Mouse (Mus musculus) limb, embryonic 14.5 days (tissue): ENCODE results near the gene Abhd17b. TPM values are rescaled to one million over a fixed set of nuclear protein-coding genes. Genes with fewer than 3 reads are reported as not detected.

Source experiments
- ATAC-seq: fragments of 200-750 bp; cut with Nextera tagmentation; 2 replicates; pipeline ENCODE4 v1.8.0; 2017; ENCODE audit warnings: low read depth, moderate number of reproducible peaks, moderate TSS enrichment; ENCODE audit not compliant: low FRiP score
- DNase-seq: peaks from one replicate; pipeline ENCODE4 v3.0.0-alpha.2; 2015; ENCODE audit warnings: low spot score
- H3K27ac ChIP-seq: fragments of 300-500 bp; sonication (generic); replicated peaks from 2 replicates; pipeline ENCODE4 v1.5.1; 2014; ENCODE audit warnings: low read depth, mild to moderate bottlenecking, low read length, moderate library complexity, mixed read lengths
- H3K27me3 ChIP-seq: fragments of 300-500 bp; sonication (generic); 2 replicates; pipeline ENCODE4 v1.6.1; 2014; ENCODE audit warnings: low read length, mixed read lengths; ENCODE audit not compliant: control insufficient read depth, insufficient read depth
- H3K36me3 ChIP-seq: fragments of 300-500 bp; sonication (generic); 2 replicates; pipeline ENCODE4 v1.6.1; 2014; ENCODE audit warnings: mild to moderate bottlenecking, low read length, moderate library complexity, mixed read lengths; ENCODE audit not compliant: control insufficient read depth, insufficient read depth
- H3K4me1 ChIP-seq: fragments of 300-500 bp; sonication (generic); 2 replicates; pipeline ENCODE4 v1.6.1; 2014; ENCODE audit warnings: antibody characterized with exemption, low read length, mixed read lengths; ENCODE audit not compliant: control insufficient read depth, insufficient read depth
- H3K4me2 ChIP-seq: fragments of 300-500 bp; sonication (generic); replicated peaks from 2 replicates; pipeline ENCODE4 v1.6.1; 2014; ENCODE audit warnings: low read depth, mild to moderate bottlenecking, low read length, moderate library complexity; ENCODE audit not compliant: severe bottlenecking
- H3K4me3 ChIP-seq: fragments of 300-500 bp; sonication (generic); replicated peaks from 2 replicates; pipeline ENCODE4 v1.5.1; 2014; ENCODE audit warnings: low read length
- H3K9ac ChIP-seq: fragments of 300-500 bp; sonication (generic); 2 replicates; pipeline ENCODE4 v1.6.1; 2014; ENCODE audit warnings: mild to moderate bottlenecking, low read depth, low read length, moderate library complexity; ENCODE audit not compliant: severe bottlenecking
- H3K9me3 ChIP-seq: fragments of 300-500 bp; sonication (generic); 2 replicates; pipeline ENCODE4 v1.6.1; 2016; ENCODE audit warnings: low read length; ENCODE audit not compliant: control insufficient read depth
- POLR2A ChIP-seq: fragments of 200-500 bp; IDR thresholded peaks from 2 replicates; pipeline ENCODE4 v1.8.0; 2012; ENCODE audit warnings: inconsistent platforms, mild to moderate bottlenecking, moderate library complexity, borderline replicate concordance; ENCODE audit not compliant: insufficient read depth, insufficient read length; ENCODE audit errors: extremely low read depth
- WGBS: fragments of 180-500 bp; shearing (Covaris S2); extraction: QIAGEN DNeasy Blood & Tissue Kit; methylation state at CpG from one replicate; pipeline ENCODE4 v1.1.7; 2014; 5-methylcytosine and 5-hydroxymethylcytosine counted together
- polyA plus RNA-seq, 2 experiments: library from polyadenylated mRNA; depleted of rRNA in 1 of 2; stranded (reverse) in 1 of 2; unstranded in 1 of 2; fragments of >200 nt; fragmentation: Nextera tagmentation in 1 of 2; extraction: Ambion mirVana in 1 of 2; gene quantifications; 2 replicates each; pipeline versions ENCODE4 v1.2.1 to v1.2.3; 2012 to 2014

Abhd17b gene
- polyA plus RNA-seq, 2 experiments, result 19.4 to 34.7 TPM

- ATAC-seq, result no peak
- WGBS, result 97% methylated on average over 17 of the region's 17 CpGs
Observed at GRCm38 (mm10) chr19:21674354-21675096, 21.5 kb downstream of the Abhd17b start.

DNA sequence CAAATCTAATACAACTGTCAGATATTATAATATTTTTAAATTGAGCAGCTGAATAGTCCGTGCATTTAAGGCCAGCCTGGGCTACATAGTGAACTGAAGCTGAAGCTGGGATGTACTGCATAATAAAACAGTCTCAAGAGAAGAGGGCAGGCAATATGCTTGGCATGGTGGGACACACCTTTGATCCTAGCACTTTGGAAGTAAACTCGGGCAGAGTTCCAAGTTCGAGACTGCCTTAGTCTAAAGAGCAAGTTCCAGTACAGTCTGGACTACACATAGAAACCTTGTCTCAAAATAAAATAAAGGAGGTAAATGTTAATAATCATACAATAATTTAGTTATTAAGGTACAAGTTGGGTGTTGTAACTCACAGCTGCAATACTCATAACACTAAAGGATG, 27.1 kb downstream of the Abhd17b start:
- Histone ChIP-seq H3K27ac (no peak overlapping the region), H3K9ac (no peak overlapping the region), H3K4me1 (no peaks in the 10 kb centered on the region), H3K9me3 (no peaks in the 10 kb centered on the region), H3K36me3 (peaks cover 27% of the 10 kb centered on the region), H3K4me2 (no peak overlapping the region), H3K27me3 (no peaks in the 10 kb centered on the region), H3K4me3 (no peak overlapping the region)
- 95% methylated on average over 3 of the region's 3 CpGs for WGBS
- ATAC-seq (no peak), DNase-seq (no peak)
- TF ChIP-seq POLR2A, result no peak

More at GRCm38 (mm10) chr19:21674354-21675096, 21.5 kb downstream of the Abhd17b start:
- Histone ChIP-seq H3K27ac (no peak overlapping the region), H3K4me2 (no peak overlapping the region), H3K4me3 (no peak overlapping the region), H3K27me3 (no peaks in the 10 kb centered on the region), H3K4me1 (no peaks in the 10 kb centered on the region), H3K9me3 (no peaks in the 10 kb centered on the region), H3K9ac (no peak overlapping the region), H3K36me3 (peaks cover 7% of the 10 kb centered on the region)
- DNase-seq, result no peak
- no peak for TF ChIP-seq POLR2A

DNA sequence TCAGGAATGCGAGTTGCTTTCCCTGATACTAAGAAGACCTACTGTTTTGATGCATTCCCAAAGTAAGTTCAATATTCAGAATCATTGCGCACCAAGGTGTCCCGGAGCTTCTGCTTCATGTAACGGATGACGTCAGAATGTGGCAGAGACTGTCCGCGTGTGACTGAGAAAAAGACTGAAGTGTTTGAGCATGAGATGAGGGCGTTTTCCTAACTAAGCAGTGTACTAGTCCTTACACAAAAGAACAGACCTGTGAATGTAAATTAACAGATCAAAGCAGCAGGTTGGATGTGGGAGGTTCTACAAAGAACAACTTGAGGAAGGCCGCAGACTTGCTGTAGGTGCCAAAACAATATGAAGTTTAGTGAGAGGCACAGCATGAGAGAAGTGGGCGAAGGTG, 28.0 kb downstream of the Abhd17b start:
- WGBS, result 95% methylated on average over 10 of the region's 10 CpGs
- no peak overlapping the region for H3K27ac ChIP-seq
- no peak for ATAC-seq
- no peak overlapping the region for H3K4me3 ChIP-seq
- no peak overlapping the region for H3K4me2 ChIP-seq
- TF ChIP-seq POLR2A, result no peak
- H3K4me1 ChIP-seq, result no peaks in the 10 kb centered on the region
- peaks cover 33% of the 10 kb centered on the region for H3K36me3 ChIP-seq
- no peak for DNase-seq
- no peaks in the 10 kb centered on the region for H3K9me3 ChIP-seq
- H3K9ac ChIP-seq, result no peak overlapping the region
- H3K27me3 ChIP-seq, result no peaks in the 10 kb centered on the region

DNA sequence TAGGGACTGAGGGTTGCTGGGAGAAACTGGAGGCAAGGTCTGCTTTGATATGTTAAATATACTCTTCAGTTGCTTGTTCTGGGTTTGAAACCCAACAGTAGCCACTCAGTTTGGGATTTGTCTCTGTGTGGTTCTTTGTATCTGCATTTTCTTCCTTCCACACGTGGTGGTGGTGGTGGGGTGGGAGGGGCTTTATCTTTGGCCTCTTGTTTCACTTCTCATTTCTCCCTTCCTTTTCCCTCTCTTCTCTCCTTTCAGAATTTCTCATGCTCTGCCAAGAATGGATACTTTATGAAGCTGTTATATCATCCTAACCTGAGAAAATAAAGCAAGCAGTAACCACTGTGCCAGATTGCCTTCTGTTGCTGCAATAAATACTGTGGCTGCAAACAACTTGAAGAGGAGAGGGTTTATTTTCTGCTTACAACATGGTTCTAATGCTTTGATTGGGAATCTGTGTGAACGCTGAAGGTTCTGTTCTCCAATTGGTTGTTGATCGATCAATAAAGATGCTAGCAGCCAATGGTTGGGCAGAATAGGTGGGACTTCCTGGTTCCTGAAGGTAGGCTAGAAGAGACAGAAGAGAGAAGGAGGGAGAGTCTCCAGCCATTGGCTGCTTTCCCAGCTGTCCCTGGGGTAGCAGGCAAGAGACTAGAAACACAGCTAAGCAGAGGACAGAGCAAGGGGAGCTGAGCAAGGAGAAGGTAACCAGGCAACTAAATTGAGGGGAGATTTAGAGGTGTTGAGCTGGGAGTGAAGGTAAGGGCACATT, 60.5 kb downstream of the Abhd17b start:
- TF ChIP-seq POLR2A, result no peak
- H3K9me3 ChIP-seq, result no peaks in the 10 kb centered on the region
- no peak overlapping the region for H3K4me2 ChIP-seq
- H3K4me3 ChIP-seq, result no peak overlapping the region
- H3K9ac ChIP-seq, result no peak overlapping the region
- DNase-seq (no peak), ATAC-seq (no peak)
- no peak overlapping the region for H3K27ac ChIP-seq
- no peaks in the 10 kb centered on the region for H3K36me3 ChIP-seq
- H3K4me1 ChIP-seq, result peaks cover 13% of the 10 kb centered on the region
- H3K27me3 ChIP-seq, result no peaks in the 10 kb centered on the region
- WGBS, result 72% methylated on average over 3 of the region's 3 CpGs

- Histone ChIP-seq H3K9ac (no peak overlapping the region), H3K36me3 (no peaks in the 10 kb centered on the region), H3K4me2 (no peak overlapping the region; the same call in 1 of the 2 replicates), H3K27ac (no peak overlapping the region), H3K9me3 (no peaks in the 10 kb centered on the region), H3K4me1 (peaks cover 13% of the 10 kb centered on the region), H3K4me3 (no peak overlapping the region), H3K27me3 (no peaks in the 10 kb centered on the region)
- WGBS, result 48% methylated on average over 10 of the region's 10 CpGs
- no peak for ATAC-seq
- no peak for DNase-seq
- TF ChIP-seq POLR2A, result no peak
Observed at GRCm38 (mm10) chr19:21714278-21714883, 61.4 kb downstream of the Abhd17b start.
